Mouse (Mus musculus): ENCODE measurements around the gene Ren1. TPM values are rescaled to one million over a fixed set of nuclear protein-coding genes. Genes with fewer than 3 reads are reported as not detected.

Ren1 gene
- polyA plus RNA-seq, 1 experiment = not detected

GRCm38 (mm10) chr1:133366951-133367605 is 16.8 kb downstream of the Ren1 start:
- 71% methylated on average over 10 of the region's 10 CpGs for WGBS
- H3K4me3 ChIP-seq (ENCODE audit: insufficient read depth, low read depth, low read length) = no peak overlapping the region
- TF ChIP-seq CTCF (IDR thresholded peaks at IDR 0.05; ENCODE audit: insufficient read depth, low read depth, low read length) (no peak), POLR2A (IDR thresholded peaks at IDR 0.05; ENCODE audit: insufficient read depth, low read depth, low read length) (no peak)
- no peak overlapping the region for H3K27ac ChIP-seq (ENCODE audit: insufficient read depth, low read depth, low read length)
- peaks cover 28% of the 10 kb centered on the region for H3K4me1 ChIP-seq (ENCODE audit: control insufficient read depth, insufficient read depth, low read length)

GRCm38 (mm10) chr1:133367606-133368488 is 17.5 kb downstream of the Ren1 start:
- Histone ChIP-seq H3K4me1 (ENCODE audit: control insufficient read depth, insufficient read depth, low read length) (peaks cover 28% of the 10 kb centered on the region), H3K27ac (ENCODE audit: insufficient read depth, low read depth, low read length) (no peak overlapping the region), H3K4me3 (ENCODE audit: insufficient read depth, low read depth, low read length) (no peak overlapping the region)
- TF ChIP-seq POLR2A (IDR thresholded peaks at IDR 0.05; ENCODE audit: insufficient read depth, low read depth, low read length) (no peak), CTCF (IDR thresholded peaks at IDR 0.05; ENCODE audit: insufficient read depth, low read depth, low read length) (no peak)
- WGBS = 39% methylated on average over 11 of the region's 11 CpGs

GRCm38 (mm10) chr1:133368644-133369043 is 18.3 kb downstream of the Ren1 start:
- peaks cover 23% of the 10 kb centered on the region for H3K4me1 ChIP-seq (ENCODE audit: control insufficient read depth, insufficient read depth, low read length)
- 80% methylated on average over 10 of the region's 10 CpGs for WGBS
- no peak overlapping the region for H3K27ac ChIP-seq (ENCODE audit: insufficient read depth, low read depth, low read length)
- H3K4me3 ChIP-seq (ENCODE audit: insufficient read depth, low read depth, low read length) = no peak overlapping the region
- TF ChIP-seq POLR2A (IDR thresholded peaks at IDR 0.05; ENCODE audit: insufficient read depth, low read depth, low read length) (no peak), CTCF (IDR thresholded peaks at IDR 0.05; ENCODE audit: insufficient read depth, low read depth, low read length) (no peak)

GRCm38 (mm10) chr1:133370352-133370751 is 20.0 kb downstream of the Ren1 start:
- WGBS = 91% methylated on average over 4 of the region's 4 CpGs
- H3K4me3 ChIP-seq (ENCODE audit: insufficient read depth, low read depth, low read length) = no peak overlapping the region
- TF ChIP-seq POLR2A (IDR thresholded peaks at IDR 0.05; ENCODE audit: insufficient read depth, low read depth, low read length) = no peak
- no peak for TF ChIP-seq CTCF (IDR thresholded peaks at IDR 0.05; ENCODE audit: insufficient read depth, low read depth, low read length)
- no peak overlapping the region for H3K27ac ChIP-seq (ENCODE audit: insufficient read depth, low read depth, low read length)
- peaks cover 16% of the 10 kb centered on the region for H3K4me1 ChIP-seq (ENCODE audit: control insufficient read depth, insufficient read depth, low read length)

GRCm38 (mm10) chr1:133371431-133371830 is 21.1 kb downstream of the Ren1 start:
- 94% methylated on average over 6 of the region's 6 CpGs for WGBS
- no peak overlapping the region for H3K27ac ChIP-seq (ENCODE audit: insufficient read depth, low read depth, low read length)

GRCm38 (mm10) chr1:133372113-133372512 is 21.8 kb downstream of the Ren1 start:
- H3K4me1 ChIP-seq (ENCODE audit: control insufficient read depth, insufficient read depth, low read length) = peaks cover 16% of the 10 kb centered on the region
- WGBS = 82% methylated on average over 8 of the region's 8 CpGs
- no peak overlapping the region for H3K4me3 ChIP-seq (ENCODE audit: insufficient read depth, low read depth, low read length)
- TF ChIP-seq POLR2A (IDR thresholded peaks at IDR 0.05; ENCODE audit: insufficient read depth, low read depth, low read length) = no peak
- TF ChIP-seq CTCF (IDR thresholded peaks at IDR 0.05; ENCODE audit: insufficient read depth, low read depth, low read length) = no peak
- H3K27ac ChIP-seq (ENCODE audit: insufficient read depth, low read depth, low read length) = no peak overlapping the region

More at GRCm38 (mm10) chr1:133371431-133371830, 21.1 kb downstream of the Ren1 start:
- TF ChIP-seq POLR2A (IDR thresholded peaks at IDR 0.05; ENCODE audit: insufficient read depth, low read depth, low read length) (no peak), CTCF (IDR thresholded peaks at IDR 0.05; ENCODE audit: insufficient read depth, low read depth, low read length) (no peak)
- Histone ChIP-seq H3K4me3 (ENCODE audit: insufficient read depth, low read depth, low read length) (no peak overlapping the region), H3K4me1 (ENCODE audit: control insufficient read depth, insufficient read depth, low read length) (peaks cover 16% of the 10 kb centered on the region)

GRCm38 (mm10) chr1:133375696-133376346 is 25.5 kb downstream of the Ren1 start:
- Histone ChIP-seq H3K4me1 (ENCODE audit: control insufficient read depth, insufficient read depth, low read length) (peaks cover 15% of the 10 kb centered on the region), H3K27ac (ENCODE audit: insufficient read depth, low read depth, low read length) (no peak overlapping the region), H3K4me3 (ENCODE audit: insufficient read depth, low read depth, low read length) (no peak overlapping the region)
- TF ChIP-seq CTCF (IDR thresholded peaks at IDR 0.05; ENCODE audit: insufficient read depth, low read depth, low read length) = no peak
- no peak for TF ChIP-seq POLR2A (IDR thresholded peaks at IDR 0.05; ENCODE audit: insufficient read depth, low read depth, low read length)
- WGBS = 62% methylated on average over 10 of the region's 10 CpGs

- Histone ChIP-seq H3K4me3 (ENCODE audit: insufficient read depth, low read depth, low read length) (no peak overlapping the region), H3K4me1 (ENCODE audit: control insufficient read depth, insufficient read depth, low read length) (peaks cover 20% of the 10 kb centered on the region), H3K27ac (ENCODE audit: insufficient read depth, low read depth, low read length) (no peak overlapping the region)
- 89% methylated on average over 5 of the region's 5 CpGs for WGBS
- TF ChIP-seq CTCF (IDR thresholded peaks at IDR 0.05; ENCODE audit: insufficient read depth, low read depth, low read length) = no peak
- no peak for TF ChIP-seq POLR2A (IDR thresholded peaks at IDR 0.05; ENCODE audit: insufficient read depth, low read depth, low read length)
These were observed 27.2 kb downstream of the Ren1 start for GRCm38 (mm10) chr1:133377547-133377946.
